Mouse (Mus musculus): ENCODE measurements around the gene Gm20662.

Gm20662 gene

GRCm38 (mm10) chr9:108053665-108054225 lies 57.6 kb downstream of the Gm20662 start:
- no peak for DNase-seq (ENCODE audit: low read depth, low spot score)

- no peak for DNase-seq (ENCODE audit: low read depth, low spot score)
Measured at GRCm38 (mm10) chr9:108054331-108055040, 58.3 kb downstream of the Gm20662 start.

DNA sequence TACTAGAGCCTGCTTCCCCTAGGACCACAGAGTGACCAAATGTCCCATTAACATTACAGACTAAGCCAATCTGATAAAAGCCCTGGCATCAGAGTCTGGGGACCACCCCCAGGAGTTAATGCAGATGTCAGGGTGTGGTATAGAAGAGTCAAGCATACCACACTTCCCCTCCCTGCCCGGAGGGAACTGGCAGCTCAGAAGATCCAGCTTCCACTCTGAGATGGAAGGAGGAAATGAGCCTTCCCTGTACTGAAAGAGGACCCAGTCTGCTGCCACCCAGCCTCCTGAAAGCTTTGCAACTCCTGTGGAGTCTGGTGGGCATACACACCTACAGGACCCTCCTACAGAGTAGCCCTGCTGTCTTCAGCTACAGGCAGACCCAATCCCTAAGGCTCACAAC lies 58.9 kb downstream of the Gm20662 start:
- DNase-seq (ENCODE audit: low read depth, low spot score) = no peak

DNA sequence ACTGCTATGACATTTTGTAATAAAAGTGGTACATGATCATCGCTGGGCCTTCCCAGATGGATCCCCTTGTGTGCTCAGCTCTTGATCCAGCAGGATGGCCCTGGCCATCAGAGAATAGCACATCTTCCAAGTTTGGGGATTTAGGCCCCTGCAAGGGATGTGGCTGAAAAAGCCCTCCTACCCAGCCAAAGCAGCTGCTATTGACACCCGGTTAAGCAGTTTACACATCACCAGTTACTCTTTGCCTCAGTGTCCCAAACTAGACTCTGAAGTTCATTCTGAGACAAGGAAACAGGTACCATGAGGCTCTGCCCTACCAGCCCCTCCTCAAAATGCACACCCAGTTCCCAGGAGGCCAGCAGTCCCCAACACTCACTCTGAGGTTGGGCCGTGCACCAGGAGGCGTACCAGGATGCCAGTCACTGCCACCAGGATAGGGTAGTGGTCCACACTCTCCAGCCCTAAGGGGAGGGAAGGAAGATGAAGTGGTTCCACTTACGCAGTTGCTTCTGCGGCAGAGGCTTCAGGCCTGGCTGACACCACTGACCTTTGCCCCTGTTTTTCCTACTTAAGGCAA lies 59.6 kb downstream of the Gm20662 start:
- DNase-seq (ENCODE audit: low read depth, low spot score) = no peak

DNA sequence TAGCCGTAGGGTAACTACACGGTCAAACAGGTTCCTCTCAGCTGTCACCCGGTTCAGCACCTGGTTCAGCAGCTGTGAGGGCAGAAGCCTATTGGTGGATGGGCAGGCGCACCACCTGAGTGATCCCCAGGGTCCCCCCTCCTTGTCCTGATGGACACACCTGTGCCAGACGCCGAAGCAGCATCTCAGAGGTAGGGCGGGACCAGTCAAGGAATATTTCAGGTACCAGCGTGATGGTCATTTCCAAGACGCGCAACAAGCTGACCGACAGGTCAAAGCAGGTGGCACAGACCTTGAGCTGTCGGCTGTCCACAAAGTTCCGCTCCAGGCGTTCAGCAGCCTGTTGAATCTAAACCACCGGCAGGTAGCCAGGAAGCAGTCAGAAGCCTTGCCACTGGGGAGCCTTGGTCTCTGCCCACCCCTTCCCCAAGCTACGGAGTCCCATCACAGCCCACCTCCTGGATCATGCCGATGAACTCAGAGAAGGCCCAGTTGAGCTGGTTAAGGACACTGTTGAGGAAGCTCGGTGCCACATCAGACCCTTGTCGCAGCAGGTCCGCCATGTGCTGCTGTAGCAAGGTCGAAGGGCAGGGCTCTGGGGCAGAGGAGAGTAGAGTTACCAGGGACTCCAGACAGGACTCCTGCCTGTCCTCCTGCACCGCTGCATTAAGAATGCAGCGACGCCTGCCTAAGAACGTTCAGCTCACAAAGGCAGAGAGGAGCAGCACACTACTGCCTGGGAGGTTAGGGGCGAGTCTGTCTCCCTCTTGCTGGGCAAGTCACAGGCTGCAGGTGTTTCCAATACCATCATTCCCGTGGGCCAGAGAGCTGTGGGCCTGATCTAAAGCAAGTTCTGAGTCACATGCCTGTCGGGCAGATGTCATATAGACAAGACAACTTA lies 60.5 kb downstream of the Gm20662 start:
- no peak for DNase-seq (ENCODE audit: low read depth, low spot score)

- no peak for DNase-seq (ENCODE audit: low read depth, low spot score)
Measured at GRCm38 (mm10) chr9:108057262-108057562, 61.1 kb downstream of the Gm20662 start.

- no peak for DNase-seq (ENCODE audit: low read depth, low spot score)
Measured at GRCm38 (mm10) chr9:108058291-108058690, 62.1 kb downstream of the Gm20662 start.

DNA sequence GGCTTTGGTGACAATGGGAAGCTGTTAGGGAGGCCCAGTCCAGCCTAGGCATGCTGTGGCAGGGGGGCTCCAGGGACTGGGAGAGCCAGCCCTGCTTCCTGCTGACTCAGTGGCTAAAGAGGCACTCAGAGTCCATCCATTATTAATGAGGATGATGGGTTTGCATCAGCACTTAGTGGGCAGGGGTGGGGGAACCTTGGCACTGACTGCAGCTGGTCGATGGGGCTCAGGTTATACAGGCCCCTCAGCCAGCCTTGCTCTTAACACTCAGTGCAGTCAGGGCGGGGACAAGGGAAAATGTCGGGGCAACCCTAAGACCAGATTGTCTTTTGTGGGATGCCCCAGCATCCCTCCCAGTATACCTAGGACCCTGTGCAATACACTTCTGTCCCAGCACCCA lies 66.0 kb downstream of the Gm20662 start:
- DNase-seq (ENCODE audit: low read depth, low spot score) = no peak

DNA sequence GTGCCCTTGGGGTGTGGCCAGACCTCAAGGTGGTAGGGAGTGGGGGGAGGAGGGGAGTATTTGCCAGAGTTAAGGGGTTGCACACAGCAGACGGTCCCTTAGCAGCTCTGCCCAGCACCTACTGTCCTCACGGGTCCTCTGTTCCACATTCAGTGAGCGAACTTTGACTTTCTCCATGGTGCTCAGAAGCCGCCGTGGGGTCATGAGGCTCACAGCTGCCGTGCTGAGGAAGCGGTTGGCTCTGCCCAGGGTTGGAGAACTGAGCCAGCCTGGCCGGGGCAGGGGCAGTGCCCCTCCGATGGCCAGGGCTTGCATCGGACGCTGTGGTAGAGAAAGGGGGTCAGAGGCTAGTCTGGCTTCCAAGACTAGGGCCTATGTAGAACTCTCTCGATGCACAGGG lies 67.2 kb downstream of the Gm20662 start:
- DNase-seq (ENCODE audit: low read depth, low spot score) = no peak

DNA sequence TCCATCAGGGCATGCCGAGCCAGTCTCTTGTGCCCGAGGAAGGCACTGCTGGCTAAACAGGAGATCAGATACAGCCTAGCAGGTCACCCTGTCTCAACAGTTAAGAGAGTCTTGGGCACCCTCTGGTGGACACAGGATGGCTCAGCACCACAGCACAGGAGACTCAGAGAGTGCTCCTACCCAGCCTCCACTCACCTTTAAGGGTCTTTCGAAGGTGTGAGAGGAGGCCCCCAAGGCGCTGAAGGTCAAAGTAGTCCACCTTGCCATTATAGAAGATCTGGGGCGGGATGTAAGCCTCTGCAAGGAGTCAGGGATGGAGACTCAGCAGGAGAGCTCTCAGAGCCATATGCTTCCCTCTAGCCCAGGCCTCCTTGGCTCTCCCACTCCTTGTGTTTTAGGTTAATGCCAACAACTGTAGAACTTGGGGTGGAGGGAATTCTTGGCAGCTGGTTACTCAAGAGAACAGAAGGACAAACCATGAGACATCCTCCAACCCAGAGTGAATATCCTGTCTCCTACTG lies 69.4 kb downstream of the Gm20662 start:
- peak; percentile 61 for DNase-seq (ENCODE audit: low read depth, low spot score)

GRCm38 (mm10) chr9:108067199-108067598 lies 71.0 kb downstream of the Gm20662 start:
- DNase-seq (ENCODE audit: low read depth, low spot score) = no peak

- peak; percentile 78 for DNase-seq (ENCODE audit: low read depth, low spot score)
Measured at GRCm38 (mm10) chr9:108067900-108068299, 71.8 kb downstream of the Gm20662 start.

DNA sequence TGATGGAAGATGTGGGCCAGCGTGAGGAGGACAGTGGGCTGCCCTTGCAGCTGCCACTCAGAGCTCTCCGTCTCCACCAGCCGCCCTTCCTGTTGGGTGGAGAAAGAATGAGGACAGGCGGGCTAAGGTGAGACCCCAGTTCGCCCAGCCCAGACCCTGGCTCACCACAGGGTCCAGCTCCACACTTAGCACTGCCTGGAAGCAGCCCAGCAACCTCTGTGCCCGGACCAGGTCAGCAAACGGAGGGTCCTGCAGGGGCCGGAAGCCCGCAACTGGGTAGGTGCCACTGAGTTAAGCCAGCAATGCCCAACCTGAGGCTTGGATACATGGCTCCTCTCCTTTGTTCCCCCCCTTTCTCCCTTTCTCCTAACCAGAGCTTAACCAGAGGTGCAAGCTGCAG lies 72.9 kb downstream of the Gm20662 start:
- DNase-seq (ENCODE audit: low read depth, low spot score) = no peak

GRCm38 (mm10) chr9:108069529-108069928 lies 73.4 kb downstream of the Gm20662 start:
- no peak for DNase-seq (ENCODE audit: low read depth, low spot score)

- DNase-seq (ENCODE audit: low read depth, low spot score) = no peak
Measured at GRCm38 (mm10) chr9:108071801-108072200, 75.7 kb downstream of the Gm20662 start.

GRCm38 (mm10) chr9:108072481-108072924 lies 76.4 kb downstream of the Gm20662 start:
- DNase-seq (ENCODE audit: low read depth, low spot score) = no peak

GRCm38 (mm10) chr9:108073141-108073930 lies 77.2 kb downstream of the Gm20662 start:
- no peak for DNase-seq (ENCODE audit: low read depth, low spot score)

GRCm38 (mm10) chr9:108080168-108080567 lies 84.0 kb downstream of the Gm20662 start, which contains the start of gene Mst1:
Gene Mst1 (plus strand): TSS chr9:108080436.
- no peak for DNase-seq (ENCODE audit: low read depth, low spot score)

DNA sequence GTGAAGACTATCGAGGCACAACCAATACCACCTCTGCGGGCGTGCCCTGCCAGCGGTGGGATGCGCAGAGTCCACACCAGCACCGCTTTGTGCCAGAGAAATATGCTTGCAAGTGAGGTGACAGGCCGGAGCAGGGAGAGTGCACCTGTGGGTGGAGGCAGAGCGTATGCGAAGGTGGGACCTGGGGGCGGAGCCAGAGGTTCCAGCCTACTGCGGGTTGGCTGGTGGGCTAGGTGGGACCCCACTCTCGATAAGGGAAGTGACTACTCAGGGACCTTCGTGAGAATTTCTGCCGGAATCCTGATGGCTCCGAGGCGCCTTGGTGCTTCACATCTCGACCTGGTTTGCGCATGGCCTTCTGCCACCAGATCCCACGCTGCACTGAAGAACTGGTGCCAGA lies 86.4 kb downstream of the Gm20662 start:
- DNase-seq (ENCODE audit: low read depth, low spot score) = no peak

DNA sequence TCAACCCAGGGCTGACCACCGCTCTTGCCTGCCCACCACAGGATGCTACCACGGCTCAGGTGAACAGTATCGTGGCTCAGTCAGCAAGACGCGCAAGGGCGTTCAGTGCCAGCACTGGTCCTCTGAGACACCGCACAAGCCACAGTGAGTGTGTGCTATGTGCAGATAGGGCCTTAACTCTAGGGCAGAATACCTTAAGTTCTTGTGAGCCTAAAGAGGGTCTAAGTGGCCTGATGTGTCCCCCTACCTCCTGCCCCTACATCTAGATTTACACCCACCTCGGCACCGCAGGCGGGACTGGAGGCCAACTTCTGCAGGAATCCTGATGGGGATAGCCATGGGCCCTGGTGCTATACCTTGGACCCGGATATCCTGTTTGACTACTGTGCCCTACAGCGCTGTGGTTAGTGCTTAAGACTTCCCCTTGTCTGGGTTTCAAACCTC lies 86.9 kb downstream of the Gm20662 start, which contains the start of gene Rnf123:
TSS of gene Rnf123 (minus strand) at position 359 of the 444 bp plus-strand sequence.
- no peak for DNase-seq (ENCODE audit: low read depth, low spot score)

GRCm38 (mm10) chr9:108083561-108083960 lies 87.4 kb downstream of the Gm20662 start:
- no peak for DNase-seq (ENCODE audit: low read depth, low spot score)
